Mouse (Mus musculus): ENCODE measurements around the gene Bloc1s1. TPM values are rescaled to one million over a fixed set of nuclear protein-coding genes. Genes with fewer than 3 reads are reported as not detected.

The Bloc1s1 gene
- total RNA-seq, 2 experiments from 2014 or later = 78.8 to 80.8 TPM

GRCm38 (mm10) chr10:128945675-128946074, 21.8 kb upstream of the Bloc1s1 start:
- no peak overlapping the region for H3K27ac ChIP-seq
- DNase-seq (ENCODE audit: extremely low spot score in 1 of 2, low spot score in 2 of 2) = no peak
- TF ChIP-seq CTCF (IDR thresholded peaks at IDR 0.05) = peak; percentile 50
- intact Hi-C loops (cut with DNase I) = no loop called here
- no peak overlapping the region for H3K4me3 ChIP-seq

DNA sequence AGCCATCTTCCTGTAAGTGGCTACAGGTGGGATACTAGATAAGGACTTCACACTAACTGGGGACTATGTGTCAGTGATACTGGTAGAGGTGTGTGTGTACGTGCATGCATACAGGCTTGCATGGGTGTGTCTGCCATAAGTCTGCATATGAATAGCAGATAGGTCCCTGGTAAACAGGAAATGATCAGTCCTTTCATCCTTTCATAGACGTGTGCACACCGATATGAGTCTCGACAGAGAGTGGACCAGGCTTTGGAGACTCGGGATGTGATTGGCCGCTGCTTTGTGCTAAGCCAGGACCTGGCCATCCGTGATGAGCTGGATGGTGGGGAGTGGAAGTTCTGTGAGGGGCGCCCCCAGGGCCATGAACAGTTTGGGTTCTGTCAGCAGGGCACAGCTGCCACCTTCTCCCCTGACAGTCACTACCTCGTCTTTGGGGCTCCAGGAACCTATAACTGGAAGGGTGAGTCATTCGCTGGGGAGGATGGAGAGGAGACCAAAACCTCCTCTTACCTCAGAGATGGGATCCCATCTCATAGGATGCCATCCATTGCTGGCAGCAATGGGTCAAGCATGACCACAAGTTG, 16.7 kb upstream of the Bloc1s1 start:
- no peak for TF ChIP-seq CTCF (IDR thresholded peaks at IDR 0.05)

GRCm38 (mm10) chr10:128938974-128939373, 15.1 kb upstream of the Bloc1s1 start:
- no peak overlapping the region for H3K4me3 ChIP-seq
- TF ChIP-seq CTCF (IDR thresholded peaks at IDR 0.05) = no peak
- H3K27ac ChIP-seq = no peak overlapping the region
- no peak for DNase-seq (ENCODE audit: extremely low spot score in 1 of 2, low spot score in 2 of 2)
- intact Hi-C loops (cut with DNase I) = no loop called here

More for the DNA sequence above, 16.7 kb upstream of the Bloc1s1 start:
- H3K27ac ChIP-seq = no peak overlapping the region
- no peak overlapping the region for H3K4me3 ChIP-seq
- intact Hi-C loops (cut with DNase I) = no loop called here
- DNase-seq (ENCODE audit: extremely low spot score in 1 of 2, low spot score in 2 of 2) = no peak

DNA sequence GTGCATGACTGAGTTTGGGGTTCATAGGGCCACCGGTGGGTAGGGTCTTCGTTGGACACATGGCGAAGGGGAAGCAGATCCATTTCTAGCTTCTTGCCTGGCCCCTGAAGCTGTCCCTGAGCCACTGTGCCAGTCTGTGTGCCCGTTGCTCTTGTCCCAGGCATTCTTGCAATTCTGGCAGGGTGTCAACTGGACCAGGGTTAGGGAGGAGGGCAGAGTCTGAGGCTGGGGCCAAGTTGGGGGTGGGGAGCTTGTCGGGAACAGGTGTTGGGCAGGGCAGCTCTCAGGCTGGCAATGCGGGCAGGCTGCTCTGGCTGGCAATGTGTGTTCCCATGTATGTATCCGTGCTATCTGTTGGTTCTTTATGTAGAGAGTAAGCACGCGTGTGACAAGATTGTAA, 14.6 kb upstream of the Bloc1s1 start:
- H3K4me3 ChIP-seq = no peak overlapping the region
- TF ChIP-seq CTCF (IDR thresholded peaks at IDR 0.05) = no peak
- no peak for DNase-seq (ENCODE audit: extremely low spot score in 1 of 2, low spot score in 2 of 2)
- H3K27ac ChIP-seq = no peak overlapping the region
- intact Hi-C loops (cut with DNase I) = no loop called here

DNA sequence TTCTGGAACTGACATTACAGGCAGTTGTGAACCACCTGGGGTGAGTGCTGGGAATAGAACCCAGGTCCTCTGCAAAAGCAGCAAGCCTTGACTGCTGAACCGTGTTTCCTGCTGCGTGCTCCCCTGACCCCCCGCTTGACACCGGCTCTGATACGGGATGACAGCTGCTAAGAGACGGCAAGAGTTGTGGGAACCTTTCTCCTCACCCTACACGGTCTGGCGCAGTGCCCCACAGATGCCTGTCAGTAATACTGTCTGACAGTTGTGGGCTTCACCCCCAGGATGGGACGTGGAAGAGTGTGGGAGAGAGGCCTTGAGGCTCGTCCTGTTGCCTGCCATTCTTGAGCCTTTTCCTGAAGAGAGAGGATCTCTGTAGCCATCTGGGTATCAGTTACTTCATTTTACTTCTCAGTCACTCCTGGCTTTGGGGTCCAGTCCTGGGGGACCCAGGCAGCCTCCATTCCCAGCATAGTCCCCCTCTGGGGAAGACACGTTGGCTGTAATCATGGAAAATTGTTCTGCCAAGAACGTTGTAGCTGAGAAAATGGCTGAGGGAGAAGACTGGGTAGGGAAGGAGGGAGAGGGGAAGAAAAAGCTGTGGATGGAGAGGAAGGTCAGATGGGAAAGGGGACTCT, 14.0 kb upstream of the Bloc1s1 start:
- no peak overlapping the region for H3K27ac ChIP-seq
- intact Hi-C loops (cut with DNase I) = no loop called here
- DNase-seq (ENCODE audit: extremely low spot score in 1 of 2, low spot score in 2 of 2) = no peak
- TF ChIP-seq CTCF (IDR thresholded peaks at IDR 0.05) = no peak
- no peak overlapping the region for H3K4me3 ChIP-seq

- no peak for TF ChIP-seq CTCF (IDR thresholded peaks at IDR 0.05)
- H3K27ac ChIP-seq = no peak overlapping the region
- DNase-seq (ENCODE audit: extremely low spot score in 1 of 2, low spot score in 2 of 2) = no peak
- no peak overlapping the region for H3K4me3 ChIP-seq
- intact Hi-C loops (cut with DNase I) = no loop called here
Measured at GRCm38 (mm10) chr10:128935826-128936440, 12.1 kb upstream of the Bloc1s1 start.

- H3K4me3 ChIP-seq = peak overlapping the region; percentile 47
- no peak for DNase-seq (ENCODE audit: extremely low spot score in 1 of 2, low spot score in 2 of 2)
- TF ChIP-seq CTCF (IDR thresholded peaks at IDR 0.05) = no peak; the same call in none of the 2 replicates
- intact Hi-C loops (cut with DNase I) = no loop called here
- H3K27ac ChIP-seq = no peak overlapping the region; the same call in 1 of the 2 replicates
Measured at GRCm38 (mm10) chr10:128934997-128935787, 11.4 kb upstream of the Bloc1s1 start.

GRCm38 (mm10) chr10:128933976-128934721, 10.3 kb upstream of the Bloc1s1 start:
- peak overlapping the region; percentile 40; the same call in 1 of the 2 replicates for H3K27ac ChIP-seq
- H3K4me3 ChIP-seq = peak overlapping the region; percentile 47
- no peak for TF ChIP-seq CTCF (IDR thresholded peaks at IDR 0.05)
- intact Hi-C loops (cut with DNase I) = no loop called here
- DNase-seq (ENCODE audit: extremely low spot score in 1 of 2, low spot score in 2 of 2) = no peak

DNA sequence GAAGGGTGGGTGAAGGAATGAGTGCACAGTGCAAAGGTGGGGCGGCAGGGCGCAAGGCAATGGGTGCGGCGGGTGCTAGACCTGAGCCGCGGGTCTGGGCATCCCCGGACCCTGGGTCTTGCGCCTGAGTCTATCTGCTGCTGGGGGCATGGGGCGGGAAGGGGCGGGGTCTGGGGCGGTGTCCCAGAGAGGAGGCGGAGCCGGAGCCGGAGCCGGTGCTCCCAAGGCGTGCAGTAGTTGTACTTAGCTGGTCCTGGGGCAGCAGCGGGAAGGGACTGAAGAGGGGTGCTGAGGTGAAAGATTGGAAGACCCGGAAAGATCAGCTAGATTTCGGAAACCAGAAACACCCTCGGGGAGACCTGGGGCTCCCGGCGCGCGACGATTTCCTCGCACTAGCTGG, 9.7 kb upstream of the Bloc1s1 start, which contains the start of gene Itga7:
Itga7 (plus strand) TSS at position 245 of the 400 bp plus-strand sequence.
- Histone ChIP-seq H3K27ac (peak within 1 kb of the TSS; percentile 40; the same call in 1 of the 2 replicates), H3K4me3 (peak within 1 kb of the TSS; percentile 47)
- intact Hi-C loops (cut with DNase I) = no loop called here
- no peak for TF ChIP-seq CTCF (IDR thresholded peaks at IDR 0.05)
- no peak for DNase-seq (ENCODE audit: extremely low spot score in 1 of 2, low spot score in 2 of 2)

- TF ChIP-seq CTCF (IDR thresholded peaks at IDR 0.05) = no peak
- no peak overlapping the region for H3K27ac ChIP-seq
- no peak overlapping the region for H3K4me3 ChIP-seq
- no peak for DNase-seq (ENCODE audit: extremely low spot score in 1 of 2, low spot score in 2 of 2)
- intact Hi-C loops (cut with DNase I) = no loop called here
Measured at GRCm38 (mm10) chr10:128931441-128931840, 7.6 kb upstream of the Bloc1s1 start.

Data from left cerebral cortex, adult 2 months (tissue).